Mouse (Mus musculus): ENCODE results near the gene Psmd9.

GRCm38 (mm10) chr5:123133784-123134143 is 35.4 kb upstream of the Psmd9 start:
- TF ChIP-seq POLR2A (IDR thresholded peaks at IDR 0.05; ENCODE audit: borderline replicate concordance, control insufficient read depth, low read depth, low read length): no peak
- TF ChIP-seq CTCF (IDR thresholded peaks at IDR 0.05; ENCODE audit: control insufficient read depth, insufficient read depth, low read length): no peak
